Mouse (Mus musculus) stomach, embryonic 16.5 days (tissue): ENCODE measurements around the gene Lrrc45. TPM values are rescaled to one million over a fixed set of nuclear protein-coding genes. Genes with fewer than 3 reads are reported as not detected.

Source experiments
- ATAC-seq: fragments of 200-750 bp; cut with Nextera tagmentation; 2 replicates; pipeline ENCODE4 v1.8.0; 2017; ENCODE audit warnings: moderate number of reproducible peaks, moderate TSS enrichment; ENCODE audit not compliant: insufficient read depth, low FRiP score
- H3K27ac ChIP-seq: fragments of 300-500 bp; sonication (generic); 2 replicates; pipeline ENCODE4 v1.5.1; 2014; ENCODE audit warnings: low read length
- H3K27me3 ChIP-seq: fragments of 300-500 bp; sonication (generic); 2 replicates; pipeline ENCODE4 v1.6.1; 2014; ENCODE audit warnings: low read length, control low read depth, mixed read lengths; ENCODE audit not compliant: control insufficient read depth, insufficient read depth
- H3K36me3 ChIP-seq: fragments of 300-500 bp; sonication (generic); 2 replicates; pipeline ENCODE4 v1.6.1; 2014; ENCODE audit warnings: low read length; ENCODE audit not compliant: control insufficient read depth, insufficient read depth
- H3K4me1 ChIP-seq: fragments of 300-500 bp; sonication (generic); 2 replicates; pipeline ENCODE4 v1.6.1; 2014; ENCODE audit warnings: low read length, control low read depth, mixed read lengths; ENCODE audit not compliant: control insufficient read depth, insufficient read depth
- H3K4me2 ChIP-seq: fragments of 300-500 bp; sonication (generic); 2 replicates; pipeline ENCODE4 v1.6.1; 2014; ENCODE audit warnings: low read depth, low read length, mixed read lengths
- H3K4me3 ChIP-seq: fragments of 300-500 bp; sonication (generic); replicated peaks from 2 replicates; pipeline ENCODE4 v1.5.1; 2014; ENCODE audit warnings: mild to moderate bottlenecking, low read length
- H3K9ac ChIP-seq: fragments of 300-500 bp; sonication (generic); 2 replicates; pipeline ENCODE4 v1.6.1; 2014; ENCODE audit warnings: low read length
- H3K9me3 ChIP-seq: fragments of 300-500 bp; sonication (generic); replicated peaks from 2 replicates; pipeline ENCODE4 v1.6.1; 2016; ENCODE audit warnings: low read length, control low read depth; ENCODE audit not compliant: control insufficient read depth
- WGBS: fragments of 180-500 bp; shearing (Covaris S2); extraction: QIAGEN DNeasy Blood & Tissue Kit; methylation state at CpG from one replicate; pipeline ENCODE4 v1.1.7; 2014; 5-methylcytosine and 5-hydroxymethylcytosine counted together
- polyA plus RNA-seq: library from polyadenylated mRNA; unstranded; fragments of >200 nt; fragmentation: Nextera tagmentation; extraction: Ambion mirVana; gene quantifications from 2 replicates; pipeline ENCODE4 v1.2.1, GENCODE M21; 2015

Lrrc45 gene
- polyA plus RNA-seq, 1 experiment from 2014 or later: 59.1 TPM

GRCm38 (mm10) chr11:120721124-120722066 is 7.7 kb downstream of the Lrrc45 start, which contains the start of gene Rac3:
TSS of gene Rac3 (plus strand) at chr11:120721470.
- H3K27me3 ChIP-seq: no peaks in the 10 kb centered on the region
- H3K9ac ChIP-seq: peak within 1 kb of the TSS; percentile 83
- peaks cover 14% of the 10 kb centered on the region for H3K4me1 ChIP-seq
- peak within 1 kb of the TSS; percentile 64 for H3K4me3 ChIP-seq
- peak within 1 kb of the TSS; percentile 67 for H3K27ac ChIP-seq
- H3K4me2 ChIP-seq: peak within 1 kb of the TSS; percentile 98
- WGBS: under 1% methylated on average over 90 of the region's 90 CpGs
- no peaks in the 10 kb centered on the region; the same call in none of the 2 replicates for H3K36me3 ChIP-seq
- no peaks in the 10 kb centered on the region for H3K9me3 ChIP-seq
- peak; percentile 76 for ATAC-seq

- Histone ChIP-seq H3K27me3 (no peaks in the 10 kb centered on the region), H3K4me1 (peaks cover 15% of the 10 kb centered on the region), H3K9ac (peak overlapping the region; percentile 83), H3K4me3 (peak overlapping the region; percentile 64), H3K4me2 (peak overlapping the region; percentile 98), H3K27ac (peak overlapping the region; percentile 67; the same call in 1 of the 2 replicates), H3K9me3 (no peaks in the 10 kb centered on the region), H3K36me3 (no peaks in the 10 kb centered on the region; the same call in none of the 2 replicates)
- WGBS: 22% methylated on average over 21 of the region's 21 CpGs
- ATAC-seq: no peak; the same call in 1 of the 2 replicates
Measured at GRCm38 (mm10) chr11:120722067-120722630, 8.4 kb downstream of the Lrrc45 start.

GRCm38 (mm10) chr11:120722761-120723382 is 9.1 kb downstream of the Lrrc45 start:
- H3K27ac ChIP-seq: no peak overlapping the region
- H3K36me3 ChIP-seq: no peaks in the 10 kb centered on the region; the same call in none of the 2 replicates
- H3K4me3 ChIP-seq: peak overlapping the region; percentile 64; the same call in 1 of the 2 replicates
- 84% methylated on average over 11 of the region's 11 CpGs for WGBS
- H3K9me3 ChIP-seq: no peaks in the 10 kb centered on the region
- H3K4me2 ChIP-seq: no peak overlapping the region
- H3K4me1 ChIP-seq: peaks cover 15% of the 10 kb centered on the region
- H3K9ac ChIP-seq: no peak overlapping the region
- no peak for ATAC-seq
- H3K27me3 ChIP-seq: no peaks in the 10 kb centered on the region

- H3K4me2 ChIP-seq: no peak overlapping the region
- peaks cover 15% of the 10 kb centered on the region for H3K4me1 ChIP-seq
- no peaks in the 10 kb centered on the region for H3K27me3 ChIP-seq
- no peaks in the 10 kb centered on the region for H3K9me3 ChIP-seq
- 89% methylated on average over 7 of the region's 7 CpGs for WGBS
- H3K4me3 ChIP-seq: no peak overlapping the region
- no peak overlapping the region for H3K9ac ChIP-seq
- no peaks in the 10 kb centered on the region; the same call in none of the 2 replicates for H3K36me3 ChIP-seq
- H3K27ac ChIP-seq: no peak overlapping the region
- ATAC-seq: no peak
Measured at GRCm38 (mm10) chr11:120723509-120723908, 9.8 kb downstream of the Lrrc45 start.

GRCm38 (mm10) chr11:120726243-120727168 is 12.8 kb downstream of the Lrrc45 start:
- H3K4me2 ChIP-seq: peak overlapping the region; percentile 76
- H3K27ac ChIP-seq: peak overlapping the region; percentile 49; the same call in 1 of the 2 replicates
- H3K4me1 ChIP-seq: peaks cover 12% of the 10 kb centered on the region
- 15% methylated on average over 36 of the region's 36 CpGs for WGBS
- H3K9ac ChIP-seq: peak overlapping the region; percentile 73
- H3K4me3 ChIP-seq: peak overlapping the region; percentile 68
- ATAC-seq: peak; percentile 26
- H3K36me3 ChIP-seq: no peaks in the 10 kb centered on the region; the same call in 1 of the 2 replicates
- no peaks in the 10 kb centered on the region for H3K9me3 ChIP-seq
- no peaks in the 10 kb centered on the region for H3K27me3 ChIP-seq

GRCm38 (mm10) chr11:120727169-120727527 is 13.4 kb downstream of the Lrrc45 start, which contains the start of gene Dcxr:
TSS of gene Dcxr (minus strand) at chr11:120727281.
- Histone ChIP-seq H3K4me3 (peak within 1 kb of the TSS; percentile 68), H3K9ac (peak within 1 kb of the TSS; percentile 73), H3K36me3 (no peaks in the 10 kb centered on the region; the same call in 1 of the 2 replicates), H3K27ac (peak within 1 kb of the TSS; percentile 49; the same call in 1 of the 2 replicates), H3K4me2 (peak within 1 kb of the TSS; percentile 76), H3K9me3 (no peaks in the 10 kb centered on the region), H3K4me1 (peaks cover 9% of the 10 kb centered on the region), H3K27me3 (no peaks in the 10 kb centered on the region)
- ATAC-seq: peak; percentile 91
- under 1% methylated on average over 14 of the region's 14 CpGs for WGBS

GRCm38 (mm10) chr11:120727564-120727963 is 13.8 kb downstream of the Lrrc45 start:
- Histone ChIP-seq H3K4me1 (peaks cover 6% of the 10 kb centered on the region), H3K9ac (no peak overlapping the region), H3K4me2 (peak overlapping the region; percentile 76; the same call in 1 of the 2 replicates), H3K36me3 (no peaks in the 10 kb centered on the region; the same call in 1 of the 2 replicates), H3K27ac (no peak overlapping the region), H3K27me3 (no peaks in the 10 kb centered on the region), H3K4me3 (no peak overlapping the region), H3K9me3 (no peaks in the 10 kb centered on the region)
- no peak for ATAC-seq
- WGBS: 63% methylated on average over 12 of the region's 12 CpGs
